Mouse (Mus musculus) liver, embryonic 14.5 days (tissue): ENCODE results near the gene Rerg. TPM values are rescaled to one million over a fixed set of nuclear protein-coding genes. Genes with fewer than 3 reads are reported as not detected.

ENCODE experiments used
- ATAC-seq: fragments of 200-750 bp; cut with Nextera tagmentation; 2 replicates; pipeline ENCODE4 v1.8.0; 2017; ENCODE audit warnings: moderate number of reproducible peaks, mild to moderate bottlenecking, moderate library complexity; ENCODE audit not compliant: insufficient read depth
- DNase-seq, 3 experiments: peaks; one replicate each; pipeline ENCODE4 v3.0.0-alpha.2; 2012 to 2013; ENCODE audit warnings: low read depth in 3 of 3, low spot score in 3 of 3
- H3K27ac ChIP-seq: fragments of 300-500 bp; sonication (generic); 2 replicates; pipeline ENCODE4 v1.5.1; 2014; ENCODE audit warnings: moderate library complexity, mild to moderate bottlenecking, control low read depth, inconsistent platforms
- H3K27me3 ChIP-seq: fragments of 300-500 bp; sonication (generic); 2 replicates; pipeline ENCODE4 v1.6.1; 2014; ENCODE audit warnings: mild to moderate bottlenecking, low read length, moderate library complexity; ENCODE audit not compliant: control insufficient read depth, insufficient read depth
- H3K36me3 ChIP-seq: fragments of 300-500 bp; sonication (generic); replicated peaks from 2 replicates; pipeline ENCODE4 v1.6.1; 2014; ENCODE audit warnings: low read depth; ENCODE audit not compliant: control insufficient read depth, insufficient read depth
- H3K4me1 ChIP-seq, 2 experiments: fragments of 200-500 bp in 1 of 2; fragments of 300-500 bp in 1 of 2; sonication (generic) in 1 of 2; replicated peaks; 2 replicates each; pipeline ENCODE4 v1.6.1; 2012 to 2014; ENCODE audit warnings: antibody characterized with exemption in 1 of 2, inconsistent platforms in 1 of 2, low read length in 1 of 2; ENCODE audit not compliant: control insufficient read depth in 2 of 2, insufficient read depth in 2 of 2
- H3K4me2 ChIP-seq: fragments of 300-500 bp; sonication (generic); 2 replicates; pipeline ENCODE4 v1.6.1; 2014; ENCODE audit warnings: low read depth, mild to moderate bottlenecking, control low read depth, moderate library complexity
- H3K4me3 ChIP-seq, 2 experiments: fragments of 200-500 bp in 1 of 2; fragments of 300-500 bp in 1 of 2; sonication (generic) in 1 of 2; 2 replicates each; pipeline ENCODE4 v1.5.1; 2012 to 2014; ENCODE audit warnings: low read depth in 2 of 2, low read length in 2 of 2, mild to moderate bottlenecking in 2 of 2, control low read depth in 1 of 2, inconsistent platforms in 1 of 2, moderate library complexity in 1 of 2; ENCODE audit not compliant: insufficient read depth in 1 of 2
- H3K9ac ChIP-seq: fragments of 300-500 bp; sonication (generic); replicated peaks from 2 replicates; pipeline ENCODE4 v1.6.1; 2014; ENCODE audit warnings: mild to moderate bottlenecking, control low read depth, moderate library complexity
- H3K9me3 ChIP-seq: fragments of 300-500 bp; sonication (generic); 2 replicates; pipeline ENCODE4 v1.6.1; 2016; ENCODE audit warnings: low read length, mixed read lengths; ENCODE audit not compliant: control insufficient read depth
- CTCF ChIP-seq: IDR thresholded peaks from 2 replicates; pipeline ENCODE4 v1.5.1; 2016; ENCODE audit warnings: antibody characterized with exemption, low read depth, control low read depth
- EP300 ChIP-seq: IDR thresholded peaks from 2 replicates; pipeline ENCODE4 v1.6.1; 2016; ENCODE audit warnings: antibody characterized with exemption, low read depth
- WGBS: fragments of 180-500 bp; shearing (Covaris S2); extraction: QIAGEN DNeasy Blood & Tissue Kit; methylation state at CpG from one replicate; pipeline ENCODE4 v1.1.7; 2014; ENCODE audit not compliant: insufficient replicate concordance; 5-methylcytosine and 5-hydroxymethylcytosine counted together
- polyA plus RNA-seq, 2 experiments: library from polyadenylated mRNA; depleted of rRNA in 1 of 2; stranded (reverse) in 1 of 2; unstranded in 1 of 2; fragments of >200 nt; fragmentation: Nextera tagmentation in 1 of 2; extraction: Ambion mirVana in 1 of 2; gene quantifications; 2 replicates each; pipeline versions ENCODE4 v1.2.1 to v1.2.3; 2012 to 2014

Rerg gene
- polyA plus RNA-seq, 2 experiments: 1.2 to 1.9 TPM

GRCm38 (mm10) chr6:137029931-137030610 is 140.2 kb downstream of the Rerg start:
- TF ChIP-seq EP300: no peak
- no peak for TF ChIP-seq CTCF
- DNase-seq: no peak
- Histone ChIP-seq H3K9ac (no peak overlapping the region), H3K27me3 (no peaks in the 10 kb centered on the region), H3K4me1 (no peaks in the 10 kb centered on the region), H3K27ac (no peak overlapping the region), H3K4me3 (no peak overlapping the region), H3K9me3 (no peaks in the 10 kb centered on the region), H3K36me3 (no peaks in the 10 kb centered on the region), H3K4me2 (no peak overlapping the region)
- WGBS: 59% methylated on average over 7 of the region's 7 CpGs
- no peak for ATAC-seq

GRCm38 (mm10) chr6:137025461-137025860 is 144.8 kb downstream of the Rerg start:
- Histone ChIP-seq H3K4me3 (no peak overlapping the region), H3K27ac (no peak overlapping the region), H3K27me3 (no peaks in the 10 kb centered on the region), H3K4me2 (no peak overlapping the region), H3K9ac (no peak overlapping the region), H3K36me3 (no peaks in the 10 kb centered on the region), H3K4me1 (no peaks in the 10 kb centered on the region), H3K9me3 (no peaks in the 10 kb centered on the region)
- TF ChIP-seq CTCF (no peak), EP300 (no peak)
- DNase-seq (no peak), ATAC-seq (no peak)
- WGBS: 64% methylated on average over 5 of the region's 5 CpGs

GRCm38 (mm10) chr6:137024541-137024940 is 145.8 kb downstream of the Rerg start:
- H3K27ac ChIP-seq: no peak overlapping the region
- H3K4me3 ChIP-seq: no peak overlapping the region
- no peaks in the 10 kb centered on the region for H3K36me3 ChIP-seq
- ATAC-seq (no peak), DNase-seq (no peak)
- TF ChIP-seq CTCF (no peak), EP300 (no peak)
- H3K4me1 ChIP-seq: no peaks in the 10 kb centered on the region
- H3K9me3 ChIP-seq: no peaks in the 10 kb centered on the region
- H3K4me2 ChIP-seq: no peak overlapping the region
- 53% methylated on average over 2 of the region's 2 CpGs for WGBS
- no peaks in the 10 kb centered on the region for H3K27me3 ChIP-seq
- no peak overlapping the region for H3K9ac ChIP-seq

GRCm38 (mm10) chr6:137017216-137017973 is 152.9 kb downstream of the Rerg start:
- TF ChIP-seq EP300 (no peak), CTCF (no peak)
- no peak overlapping the region for H3K9ac ChIP-seq
- WGBS: 53% methylated on average over 7 of the region's 7 CpGs
- DNase-seq (no peak), ATAC-seq (no peak)
- H3K4me3 ChIP-seq: no peak overlapping the region
- H3K4me2 ChIP-seq: no peak overlapping the region
- no peak overlapping the region for H3K27ac ChIP-seq
- no peaks in the 10 kb centered on the region for H3K9me3 ChIP-seq
- H3K27me3 ChIP-seq: no peaks in the 10 kb centered on the region
- no peaks in the 10 kb centered on the region for H3K36me3 ChIP-seq
- H3K4me1 ChIP-seq: no peaks in the 10 kb centered on the region

GRCm38 (mm10) chr6:137014346-137014745 is 156.0 kb downstream of the Rerg start:
- H3K27ac ChIP-seq: no peak overlapping the region
- ATAC-seq (no peak), DNase-seq (no peak)
- no peak for TF ChIP-seq CTCF
- TF ChIP-seq EP300: no peak
- H3K9me3 ChIP-seq: no peaks in the 10 kb centered on the region
- H3K4me2 ChIP-seq: no peak overlapping the region
- no peak overlapping the region for H3K9ac ChIP-seq
- H3K27me3 ChIP-seq: no peaks in the 10 kb centered on the region
- H3K36me3 ChIP-seq: no peaks in the 10 kb centered on the region
- H3K4me3 ChIP-seq: no peak overlapping the region
- 66% methylated on average over 6 of the region's 6 CpGs for WGBS
- no peaks in the 10 kb centered on the region for H3K4me1 ChIP-seq
